21 mouse cellular contexts compared by ENCODE assay signal in genomic region chr9:110258646-110259045, GRCm38 (mm10). TPM values are rescaled to one million over a fixed set of nuclear protein-coding genes. Genes with fewer than 3 reads are reported as not detected.
DNase-seq lines count a peak whose midpoint lies in the region; ATAC-seq lines count a peak whose summit lies in the region.
"Had no signal": no experiment of that assay in that cellular context is flagged by ENCODE, and none has a peak within 500 bp of the region (broad histone marks: within the 10 kb centered on the region; RNA-seq: fewer than 3 reads in every experiment).

No protein-coding gene starts in this region.

- WGBS in forebrain, embryonic 10.5 days, result 90% methylated on average over 6 of the region's 6 CpGs
- 88% methylated on average over 6 of the region's 6 CpGs for WGBS in forebrain, embryonic 13.5 days
- WGBS in midbrain, embryonic 12.5 days, result 84% methylated on average over 6 of the region's 6 CpGs
- 77% methylated on average over 6 of the region's 6 CpGs for WGBS in midbrain, embryonic 13.5 days

- H3K27me3 ChIP-seq in forebrain, embryonic 10.5 days (ENCODE audit: poor library complexity, severe bottlenecking), result no peaks in the 10 kb centered on the region
- no peaks in the 10 kb centered on the region for H3K27me3 ChIP-seq in forebrain, embryonic 13.5 days
- H3K27me3 ChIP-seq in midbrain, embryonic 12.5 days, result no peaks in the 10 kb centered on the region
- no peaks in the 10 kb centered on the region for H3K27me3 ChIP-seq in midbrain, embryonic 13.5 days
- H3K27me3 ChIP-seq: embryonic facial prominence, embryonic 15.5 days; intestine, embryonic 15.5 days; kidney, embryonic 15.5 days; lung, embryonic 15.5 days; Patski had no signal

- H3K27ac ChIP-seq in forebrain, embryonic 10.5 days, result peak overlapping the region; percentile 59
- H3K27ac ChIP-seq in forebrain, embryonic 13.5 days, result no peak overlapping the region
- peak overlapping the region; percentile 12; the same call in 1 of the 2 replicates for H3K27ac ChIP-seq in midbrain, embryonic 12.5 days (replicated peaks)
- H3K27ac ChIP-seq in midbrain, embryonic 13.5 days, result no peak overlapping the region; the same call in 1 of the 2 replicates
- H3K27ac ChIP-seq: embryonic facial prominence, embryonic 15.5 days; gastrocnemius, adult 2 months; intestine, embryonic 15.5 days; kidney, embryonic 15.5 days; liver, embryonic 14.5 days; lung, embryonic 15.5 days; macrophage had no signal

- no peak overlapping the region for H3K9ac ChIP-seq in forebrain, embryonic 13.5 days
- no peak overlapping the region for H3K9ac ChIP-seq in midbrain, embryonic 12.5 days (replicated peaks)
- no peak overlapping the region for H3K9ac ChIP-seq in midbrain, embryonic 13.5 days (replicated peaks)
- H3K9ac ChIP-seq: embryonic facial prominence, embryonic 15.5 days; intestine, embryonic 15.5 days; kidney, embryonic 15.5 days; liver, embryonic 14.5 days; lung, embryonic 15.5 days had no signal

- peaks cover 26% of the 10 kb centered on the region for H3K4me1 ChIP-seq in forebrain, embryonic 10.5 days
- H3K4me1 ChIP-seq in forebrain, embryonic 13.5 days, result peaks cover 18% of the 10 kb centered on the region
- H3K4me1 ChIP-seq in midbrain, embryonic 12.5 days, result peaks cover 15% of the 10 kb centered on the region
- peaks cover 14% of the 10 kb centered on the region for H3K4me1 ChIP-seq in midbrain, embryonic 13.5 days (replicated peaks)
- H3K4me1 ChIP-seq: embryonic facial prominence, embryonic 15.5 days; intestine, embryonic 15.5 days; lung, embryonic 15.5 days had no signal

- H3K36me3 ChIP-seq in forebrain, embryonic 10.5 days (replicated peaks), result peaks cover 8% of the 10 kb centered on the region; the same call in 1 of the 2 replicates
- peaks cover 32% of the 10 kb centered on the region for H3K36me3 ChIP-seq in forebrain, embryonic 13.5 days (ENCODE audit: poor library complexity, severe bottlenecking)
- peaks cover 9% of the 10 kb centered on the region; the same call in 1 of the 2 replicates for H3K36me3 ChIP-seq in midbrain, embryonic 12.5 days
- H3K36me3 ChIP-seq in midbrain, embryonic 13.5 days, result peaks cover 47% of the 10 kb centered on the region
- H3K36me3 ChIP-seq: embryonic facial prominence, embryonic 15.5 days; intestine, embryonic 15.5 days; kidney, embryonic 15.5 days; lung, embryonic 15.5 days had no signal

- H3K4me3 ChIP-seq in forebrain, embryonic 10.5 days, result no peak overlapping the region
- H3K4me3 ChIP-seq in forebrain, embryonic 13.5 days, result no peak overlapping the region
- H3K4me3 ChIP-seq in midbrain, embryonic 12.5 days, result no peak overlapping the region
- no peak overlapping the region for H3K4me3 ChIP-seq in midbrain, embryonic 13.5 days (replicated peaks)
- H3K4me3 ChIP-seq: embryonic facial prominence, embryonic 15.5 days; gastrocnemius, adult 2 months; intestine, embryonic 15.5 days; kidney, embryonic 15.5 days; lung, embryonic 15.5 days had no signal

- H3K9me3 ChIP-seq in forebrain, embryonic 10.5 days, result no peaks in the 10 kb centered on the region
- H3K9me3 ChIP-seq in forebrain, embryonic 13.5 days (replicated peaks), result no peaks in the 10 kb centered on the region
- H3K9me3 ChIP-seq in midbrain, embryonic 12.5 days, result no peaks in the 10 kb centered on the region
- no peaks in the 10 kb centered on the region for H3K9me3 ChIP-seq in midbrain, embryonic 13.5 days
- H3K9me3 ChIP-seq: embryonic facial prominence, embryonic 15.5 days; intestine, embryonic 15.5 days; kidney, embryonic 15.5 days; lung, embryonic 15.5 days had no signal

- no peak overlapping the region for H3K4me2 ChIP-seq in forebrain, embryonic 13.5 days
- no peak overlapping the region for H3K4me2 ChIP-seq in midbrain, embryonic 12.5 days (replicated peaks)
- no peak overlapping the region for H3K4me2 ChIP-seq in midbrain, embryonic 13.5 days (replicated peaks)
- H3K4me2 ChIP-seq: embryonic facial prominence, embryonic 15.5 days; intestine, embryonic 15.5 days; kidney, embryonic 15.5 days; lung, embryonic 15.5 days had no signal

- no peak for DNase-seq in forebrain, embryonic 10.5 days (ENCODE audit: extremely low spot score, low spot score)
- DNase-seq in cerebellum, adult 18-20 months, result peak; percentile 61 to 64
- DNase-seq in cerebellum, postnatal 25 days, result peak; percentile 68 to 71
- DNase-seq in kidney, adult 8-10 months, result no peak
- DNase-seq in right cerebral cortex, postnatal 36 days (ENCODE audit: low spot score in 2 of 2), result no peak
- DNase-seq: adrenal gland, adult 8-10 months; gastrocnemius, adult 2 months; heart, postnatal 36 days; midbrain, embryonic 14.5 days; thymus, postnatal 36 days had no signal

- no peak for ATAC-seq in forebrain, embryonic 13.5 days
- no peak for ATAC-seq in midbrain, embryonic 12.5 days (ENCODE audit: low FRiP score, low read depth)
- ATAC-seq in midbrain, embryonic 13.5 days, result no peak
- ATAC-seq: CD4-positive, CD25-positive, alpha-beta regulatory T cell, adult 4 months; intestine, embryonic 15.5 days; Patski had no signal

RNA-seq across cellular contexts. Expression of gene Cspg5, which starts 15.1 kb away (rescaled TPM):
- 5.4 and 6.3 TPM in 2 replicates for polyA plus RNA-seq in forebrain, embryonic 10.5 days (2016; fragmentation: Nextera tagmentation; extraction: Ambion mirVana)
- 29.4 and 35.0 TPM in 2 replicates for polyA plus RNA-seq in forebrain, embryonic 13.5 days (2015; fragmentation: Nextera tagmentation; extraction: Ambion mirVana)
- polyA plus RNA-seq in midbrain, embryonic 12.5 days (2016; fragmentation: Nextera tagmentation; extraction: Ambion mirVana), result 25.3 and 31.3 TPM in 2 replicates
- polyA plus RNA-seq in midbrain, embryonic 13.5 days (2015; fragmentation: Nextera tagmentation; extraction: Ambion mirVana), result 58.9 and 70.2 TPM in 2 replicates

RNA-seq across cellular contexts. Expression of gene Elp6, which starts 46.3 kb away (rescaled TPM):
- 43.7 and 47.2 TPM in 2 replicates for polyA plus RNA-seq in forebrain, embryonic 10.5 days (2016; fragmentation: Nextera tagmentation; extraction: Ambion mirVana)
- 35.5 and 40.7 TPM in 2 replicates for polyA plus RNA-seq in forebrain, embryonic 13.5 days (2015; fragmentation: Nextera tagmentation; extraction: Ambion mirVana)
- 34.8 and 38.7 TPM in 2 replicates for polyA plus RNA-seq in midbrain, embryonic 12.5 days (2016; fragmentation: Nextera tagmentation; extraction: Ambion mirVana)
- polyA plus RNA-seq in midbrain, embryonic 13.5 days (2015; fragmentation: Nextera tagmentation; extraction: Ambion mirVana), result 46.1 and 46.2 TPM in 2 replicates

Comparison
In these comparisons a context has a peak if more than half of its experiments do, and no peak if none do; other contexts are left out.
1. H3K27ac ChIP-seq: peak in forebrain, embryonic 10.5 days (single experiment) and midbrain, embryonic 12.5 days (single experiment); none in forebrain, embryonic 13.5 days (single experiment) and midbrain, embryonic 13.5 days (single experiment).
2. DNase-seq: peak in cerebellum, adult 18-20 months (2 of 2) and cerebellum, postnatal 25 days (2 of 2); none in forebrain, embryonic 10.5 days (single experiment), kidney, adult 8-10 months (0 of 2) and right cerebral cortex, postnatal 36 days (0 of 2).